In the genomic region with DNA sequence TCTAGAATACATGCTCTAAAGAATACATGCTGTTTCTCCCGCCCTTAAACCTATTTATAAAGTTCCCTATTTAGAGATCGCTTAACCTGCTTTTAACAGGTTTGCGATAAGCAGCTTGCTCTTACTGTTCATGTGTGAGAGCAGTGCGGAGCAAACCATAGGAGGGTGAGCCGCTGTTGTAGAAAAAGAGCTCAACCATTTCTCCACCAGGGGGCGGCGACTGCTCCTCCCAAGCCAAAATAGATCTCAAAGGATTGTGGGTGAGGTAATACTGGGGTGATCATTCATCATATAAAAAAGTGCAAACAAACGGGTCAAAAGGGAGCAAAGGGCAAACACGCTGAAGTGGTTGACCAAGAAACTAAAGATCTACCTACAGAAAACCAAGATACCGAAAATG, we compare ENCODE assay signal across 12 mouse cellular contexts. TPM values are rescaled to one million over a fixed set of nuclear protein-coding genes. Genes with fewer than 3 reads are reported as not detected.
A peak's percentile ranks its signal among the peaks of the same experiment; 100 is the strongest.
DNase-seq lines count a peak whose midpoint lies in the region; ATAC-seq and TF ChIP-seq lines count a peak whose summit lies in the region.
"Had no signal": no experiment of that assay in that cellular context is flagged by ENCODE, and none has a peak within 500 bp of the region (broad histone marks: within the 10 kb centered on the region; RNA-seq: fewer than 3 reads in every experiment).

No protein-coding gene starts in this region.

- H3K27ac ChIP-seq in small intestine, adult 2 months (ENCODE audit: insufficient read depth, low read depth, low read length), result no peak overlapping the region
- no peak overlapping the region for H3K27ac ChIP-seq in forebrain, embryonic 14.5 days (ENCODE audit: low read depth, low read length)
- H3K27ac ChIP-seq: embryonic facial prominence, embryonic 12.5 days; hindbrain, embryonic 10.5 days; limb, embryonic 13.5 days had no signal

- intact Hi-C loops in gastrocnemius, postnatal 36 days (cut with DNase I), result no loop called here

- DNase-seq in gastrocnemius, adult 18-20 months (ENCODE audit: low spot score), result peak; percentile 0
- DNase-seq in gastrocnemius, postnatal 36 days, result no peak
- peak; percentile 21 for DNase-seq in lung, adult 2 months
- no peak for DNase-seq in lung, postnatal 25 days (ENCODE audit: low spot score)
- peak; percentile 7 to 30 for DNase-seq in adrenal gland, postnatal 36 days
- DNase-seq in forebrain, embryonic 14.5 days (ENCODE audit: low spot score), result no peak
- DNase-seq in ovary, postnatal 14 days (ENCODE audit: low spot score), result no peak

- no peaks in the 10 kb centered on the region for H3K27me3 ChIP-seq in small intestine, adult 2 months (ENCODE audit: control insufficient read depth, insufficient read depth, low read length)
- no peaks in the 10 kb centered on the region for H3K27me3 ChIP-seq in forebrain, embryonic 14.5 days (replicated peaks; ENCODE audit: control insufficient read depth, insufficient read depth, low read length)
- H3K27me3 ChIP-seq: embryonic facial prominence, embryonic 12.5 days; limb, embryonic 13.5 days had no signal

- no peak for ATAC-seq in forebrain, embryonic 14.5 days
- ATAC-seq: midbrain, embryonic 16.5 days had no signal

- H3K4me2 ChIP-seq in forebrain, embryonic 14.5 days (ENCODE audit: low read length), result no peak overlapping the region
- H3K4me2 ChIP-seq: embryonic facial prominence, embryonic 12.5 days; limb, embryonic 13.5 days had no signal

- peaks cover 7% of the 10 kb centered on the region for H3K36me3 ChIP-seq in small intestine, adult 2 months (ENCODE audit: control insufficient read depth, insufficient read depth, low read length)
- H3K36me3 ChIP-seq in forebrain, embryonic 14.5 days (ENCODE audit: control insufficient read depth, insufficient read depth, low read length), result peaks cover 12% of the 10 kb centered on the region
- H3K36me3 ChIP-seq: embryonic facial prominence, embryonic 12.5 days had no signal

- TF ChIP-seq POLR2A in lung, adult 2 months (IDR thresholded peaks at IDR 0.05; ENCODE audit: borderline replicate concordance, extremely low read depth, low read depth, low read length), result no peak
- TF ChIP-seq POLR2A in small intestine, adult 2 months (IDR thresholded peaks at IDR 0.05; ENCODE audit: low read depth, low read length), result no peak

- H3K9ac ChIP-seq in forebrain, embryonic 14.5 days (ENCODE audit: low read length), result no peak overlapping the region
- H3K9ac ChIP-seq: embryonic facial prominence, embryonic 12.5 days; limb, embryonic 13.5 days had no signal

- 70% methylated on average over 10 of the region's 10 CpGs for WGBS in lung, adult 2 months
- 77% methylated on average over 10 of the region's 10 CpGs for WGBS in small intestine, adult 2 months
- 80% methylated on average over 10 of the region's 10 CpGs for WGBS in forebrain, embryonic 14.5 days

- peak; percentile 28 for TF ChIP-seq CTCF in lung, adult 2 months (IDR thresholded peaks at IDR 0.05; ENCODE audit: insufficient read depth, low read length)
- TF ChIP-seq CTCF in small intestine, adult 2 months (IDR thresholded peaks at IDR 0.05; ENCODE audit: extremely low read depth, insufficient read length, insufficient replicate concordance, low read depth, low read length), result peak; percentile 29; the same call in 1 of the 2 replicates

- no peak overlapping the region for H3K4me3 ChIP-seq in lung, adult 2 months (replicated peaks; ENCODE audit: extremely low read depth, low read depth, low read length)
- no peak overlapping the region for H3K4me3 ChIP-seq in small intestine, adult 2 months (ENCODE audit: low read depth, low read length)
- H3K4me3 ChIP-seq in forebrain, embryonic 14.5 days (ENCODE audit: low read depth, low read length), result no peak overlapping the region
- H3K4me3 ChIP-seq: embryonic facial prominence, embryonic 12.5 days; hindbrain, embryonic 10.5 days; limb, embryonic 13.5 days had no signal

- no peaks in the 10 kb centered on the region for H3K9me3 ChIP-seq in forebrain, embryonic 14.5 days (replicated peaks; ENCODE audit: control insufficient read depth, low read length)
- H3K9me3 ChIP-seq: embryonic facial prominence, embryonic 12.5 days; hindbrain, embryonic 10.5 days; limb, embryonic 13.5 days had no signal

- H3K4me1 ChIP-seq in lung, adult 2 months (ENCODE audit: control insufficient read depth, insufficient read depth, low read length), result no peaks in the 10 kb centered on the region
- no peaks in the 10 kb centered on the region for H3K4me1 ChIP-seq in small intestine, adult 2 months (ENCODE audit: control insufficient read depth, insufficient read depth, insufficient read length, low read length)
- no peaks in the 10 kb centered on the region for H3K4me1 ChIP-seq in forebrain, embryonic 14.5 days (ENCODE audit: control insufficient read depth, insufficient read depth, low read length)
- H3K4me1 ChIP-seq: embryonic facial prominence, embryonic 12.5 days; hindbrain, embryonic 10.5 days; limb, embryonic 13.5 days had no signal

RNA-seq across cellular contexts. Expression of a gene that starts 5.0 kb away (rescaled TPM):
- under 1 TPM; 0.53 to 0.59 TPM for total RNA-seq in gastrocnemius, adult 18-20 months (2021)
- under 1 TPM; 0.46 to 0.99 TPM for total RNA-seq in gastrocnemius, postnatal 36 days (2021)
- not detected in 2 replicates for polyA plus RNA-seq in lung, adult 2 months (2012; rRNA removed)
- total RNA-seq in adrenal gland, postnatal 36 days (2021), result 1 to 10 TPM; 1.2 to 1.5 TPM
- polyA plus RNA-seq in small intestine, adult 2 months (2012; rRNA removed), result not detected in 2 replicates
- polyA plus RNA-seq in forebrain, embryonic 14.5 days (2014; fragmentation: Nextera tagmentation; extraction: Ambion mirVana), result 2.7 and 3.1 TPM in 2 replicates

RNA-seq across cellular contexts. Expression of a gene that starts 34.7 kb away (rescaled TPM):
- 10 to 100 TPM; 14.0 to 15.2 TPM for total RNA-seq in gastrocnemius, adult 18-20 months (2021)
- total RNA-seq in gastrocnemius, postnatal 36 days (2021), result 10 to 100 TPM; 12.6 to 14.2 TPM
- polyA plus RNA-seq in lung, adult 2 months (2012; rRNA removed), result 7.3 and 13.8 TPM in 2 replicates
- total RNA-seq in adrenal gland, postnatal 36 days (2021), result 10 to 100 TPM; 22.7 to 26.8 TPM
- polyA plus RNA-seq in small intestine, adult 2 months (2012; rRNA removed), result 1.7 and 3.8 TPM in 2 replicates
- 27.9 and 30.6 TPM in 2 replicates for polyA plus RNA-seq in forebrain, embryonic 14.5 days (2014; fragmentation: Nextera tagmentation; extraction: Ambion mirVana)

Comparison
In these comparisons a context has a peak if more than half of its experiments do, and no peak if none do; other contexts are left out.
1. DNase-seq: peak in gastrocnemius, adult 18-20 months (single experiment), lung, adult 2 months (single experiment) and adrenal gland, postnatal 36 days (2 of 2); none in gastrocnemius, postnatal 36 days (0 of 2), lung, postnatal 25 days (single experiment), forebrain, embryonic 14.5 days (single experiment) and ovary, postnatal 14 days (single experiment).